Mouse (Mus musculus) heart, postnatal 14 days (tissue): ENCODE measurements around the gene Acsl3. TPM values are rescaled to one million over a fixed set of nuclear protein-coding genes. Genes with fewer than 3 reads are reported as not detected.

ENCODE experiments used
- DNase-seq, 2 experiments: peaks; one replicate each; pipeline ENCODE4 v3.0.0; 2021 to 2022
- intact Hi-C: fragments of 180-260 bp; cut with DNase I; formaldehyde crosslinking; loops from one replicate; pipeline ENCODE4 v1.15.1; 2025
- long read RNA-seq, 2 experiments: library from polyadenylated mRNA; stranded (forward); transcript quantifications; one replicate each; pipeline ENCODE4 v2.0.0; 2021
- total RNA-seq, 2 experiments: library from RNA; stranded (reverse); gene quantifications; 2 replicates each; pipeline ENCODE4 v1.2.3; 2021

Gene Acsl3
- total RNA-seq: 1 to 10 TPM; 6.4 to 7.6 TPM
- long read RNA-seq, experiment 1, partial matches to known transcripts: 0 of 3 reads
- long read RNA-seq, experiment 1, other reads (novel, unspliced or antisense): 1 of 3 reads
- long read RNA-seq, experiment 2, partial matches to known transcripts: 1 of 7 reads
- long read RNA-seq, experiment 2, other reads (novel, unspliced or antisense): 1 of 7 reads

DNA sequence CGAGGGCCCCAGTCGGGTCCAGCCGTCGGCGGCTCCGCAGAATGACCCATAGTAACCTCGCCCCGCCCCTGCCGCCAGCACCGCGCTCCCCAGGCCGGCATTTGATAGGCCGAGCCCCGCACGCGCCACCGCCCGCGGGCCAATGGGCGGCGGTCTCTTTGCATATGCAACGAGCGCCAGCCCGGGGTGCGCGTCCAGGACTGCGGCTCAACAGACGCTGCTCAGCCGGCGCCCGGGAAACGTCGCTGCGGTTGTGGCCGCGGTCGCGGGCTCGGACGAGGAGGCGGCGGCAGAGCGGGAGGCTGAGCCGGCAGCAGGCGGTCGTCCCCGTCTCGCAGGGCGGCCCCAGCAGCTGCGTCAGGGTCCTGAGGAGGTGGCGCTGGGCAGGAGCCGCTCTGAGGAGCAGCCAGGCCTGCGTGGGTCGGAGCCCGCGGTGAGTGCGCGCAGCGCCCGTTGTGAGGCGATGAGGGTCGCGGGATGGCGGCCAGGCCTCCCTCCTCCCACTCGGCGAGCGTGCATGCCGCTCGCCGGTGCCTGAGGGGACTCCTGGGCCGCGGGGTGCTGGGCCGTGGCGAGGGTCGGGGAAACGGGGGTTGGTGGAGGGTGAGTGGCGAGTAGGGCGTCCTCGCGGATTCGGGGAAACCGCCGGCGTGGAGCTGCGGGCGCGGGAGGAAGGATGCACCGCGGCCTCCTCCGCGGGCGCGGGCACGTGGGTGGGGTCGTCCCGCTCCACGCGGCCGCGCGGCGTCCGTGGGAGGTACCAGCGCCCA, at the start of gene Acsl3, which contains the start of gene Utp14b:
TSS of gene Acsl3 (plus strand) at position 155 of the 770 bp plus-strand sequence.
TSS of gene Utp14b (plus strand) at position 368 of the 770 bp plus-strand sequence.
- intact Hi-C loops: loop anchor here (10.0 kb wide), 2 partner anchors 123 to 1107 kb away; no protein-coding TSS in a partner anchor
- DNase-seq: peak; percentile 97 to 98

DNA sequence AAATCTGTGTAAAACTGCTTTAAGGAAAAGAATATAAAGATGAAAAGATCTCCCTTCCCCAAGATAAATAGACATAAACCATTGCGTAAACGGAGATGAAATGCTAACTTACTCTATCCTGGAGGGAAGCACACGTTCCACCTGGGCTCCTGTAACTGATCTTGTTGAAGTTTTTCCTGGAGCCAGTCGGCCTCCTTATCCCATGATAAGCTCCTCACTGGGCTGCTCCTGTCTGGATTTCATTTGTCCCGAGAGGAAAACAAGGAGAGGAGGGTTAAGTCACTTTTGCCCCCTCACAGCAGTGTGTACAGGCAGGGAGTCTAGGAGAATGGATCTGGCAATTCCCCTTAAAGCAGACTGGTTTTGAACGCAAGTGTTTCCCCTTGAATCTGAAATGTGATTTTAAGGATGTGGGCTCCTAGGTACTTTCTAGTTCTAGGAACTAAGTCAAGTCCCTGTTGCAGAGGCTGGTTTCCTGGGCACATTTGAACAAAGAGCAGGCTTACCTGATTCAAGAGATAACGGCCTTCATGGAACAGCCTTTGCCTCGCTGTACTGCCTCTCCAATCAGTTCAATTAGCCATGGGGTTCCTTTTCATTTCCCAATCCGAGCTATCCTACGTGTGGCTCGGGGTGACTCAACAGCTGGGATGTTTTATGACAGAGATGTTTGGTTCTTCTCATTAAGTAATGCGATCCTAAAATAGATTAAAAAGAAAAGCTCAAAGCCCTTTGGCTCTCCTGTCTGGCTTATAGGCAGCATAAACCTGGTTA, 48.3 kb upstream of the Acsl3 start:
- no peak for DNase-seq
- intact Hi-C loops: no loop called here

DNA sequence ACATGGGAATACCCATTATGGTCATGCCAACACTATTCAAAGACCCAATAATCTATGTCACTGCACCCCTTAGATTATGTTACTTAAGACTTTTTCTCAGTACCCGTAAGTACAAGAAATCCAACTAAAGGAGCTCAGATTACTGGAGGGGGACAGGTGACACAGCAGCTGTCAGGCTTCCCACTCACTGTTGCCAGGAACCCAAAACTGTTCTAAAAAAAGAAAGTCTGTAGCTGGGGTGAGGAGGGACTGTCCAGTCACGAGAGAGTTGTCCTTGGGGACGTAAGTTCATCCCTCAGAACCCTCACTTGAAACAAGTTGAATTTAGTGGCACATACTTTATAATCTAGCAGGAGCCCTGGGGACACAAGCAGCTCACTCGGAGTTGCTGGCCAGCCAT, 46.6 kb upstream of the Acsl3 start:
- intact Hi-C loops: no loop called here
- no peak for DNase-seq

DNA sequence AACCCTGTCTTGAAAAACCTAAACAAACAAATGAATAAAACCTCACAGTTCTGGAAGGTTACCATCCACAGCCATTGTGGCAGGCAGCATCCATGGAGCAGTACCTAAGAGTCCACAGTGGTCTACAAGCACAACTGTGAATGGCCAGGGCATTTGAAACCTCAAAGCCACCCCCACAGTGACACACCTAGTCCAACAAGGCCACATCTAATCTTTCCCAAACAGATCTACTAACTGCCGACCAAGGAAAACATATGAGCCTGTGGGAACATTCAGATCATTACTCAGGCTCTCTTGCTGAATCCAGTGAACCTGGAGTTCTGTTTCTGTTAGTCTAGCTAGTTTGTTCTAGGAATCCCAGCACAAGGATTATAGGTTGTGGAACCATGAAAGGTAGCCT, 44.7 kb upstream of the Acsl3 start:
- intact Hi-C loops: no loop called here
- DNase-seq: no peak

DNA sequence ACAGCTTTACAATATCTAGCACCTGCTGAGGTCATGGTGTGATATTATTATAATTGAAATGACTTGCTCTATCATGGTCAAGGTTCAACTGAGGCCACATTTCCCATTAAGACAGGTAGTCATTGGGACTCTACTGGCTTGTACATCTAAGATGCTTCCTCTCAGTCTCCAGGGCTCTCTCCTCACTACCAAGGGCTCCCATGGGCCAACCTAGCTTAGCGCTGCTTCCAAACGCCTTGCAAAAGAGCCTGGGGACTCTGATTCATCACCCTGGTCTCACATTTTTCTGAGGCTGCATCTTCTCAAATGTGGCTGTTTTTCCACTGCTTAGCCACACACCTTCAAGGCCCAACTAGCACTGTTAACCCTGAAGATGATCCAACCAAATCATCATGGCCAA, 33.3 kb upstream of the Acsl3 start:
- intact Hi-C loops: no loop called here
- no peak for DNase-seq

DNA sequence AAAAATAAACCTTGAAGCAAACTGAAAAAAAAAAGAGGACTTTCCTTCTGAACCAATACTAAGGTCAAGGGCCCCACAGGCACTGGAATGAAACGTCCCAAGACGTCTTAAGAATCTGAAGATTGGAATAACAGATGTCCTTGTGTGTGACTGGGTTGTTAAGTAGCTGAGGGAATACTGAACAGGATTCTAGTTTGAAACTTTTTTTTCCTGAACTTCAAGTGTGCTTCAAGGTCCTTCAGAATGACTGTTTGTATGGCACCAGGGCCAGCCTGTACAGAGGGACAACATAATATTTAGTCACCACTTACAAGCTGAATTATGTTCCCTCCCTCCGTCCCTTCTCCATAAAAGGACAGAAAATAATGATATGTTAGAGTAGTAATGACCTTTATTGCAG, 23.1 kb upstream of the Acsl3 start:
- no peak for DNase-seq
- intact Hi-C loops: no loop called here

DNA sequence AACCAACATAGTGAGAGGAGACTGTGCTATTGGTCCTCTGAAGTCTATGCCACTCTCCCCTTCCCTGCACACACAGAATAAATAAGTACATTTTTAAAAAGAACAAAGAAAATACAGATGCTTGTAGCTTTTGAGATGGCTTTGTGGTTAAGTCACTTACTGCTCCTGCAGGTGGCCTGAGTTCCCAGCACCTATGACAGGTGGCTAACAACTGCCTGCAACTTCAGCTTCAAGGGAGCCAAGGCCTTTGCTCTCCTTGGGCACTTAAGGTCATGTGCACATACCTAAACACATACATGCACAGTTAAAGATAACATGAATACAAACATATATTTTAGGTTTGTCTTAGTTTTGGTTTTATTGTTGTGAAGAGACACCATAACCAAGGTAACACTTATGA, 16.8 kb upstream of the Acsl3 start:
- DNase-seq: no peak
- intact Hi-C loops: no loop called here

DNA sequence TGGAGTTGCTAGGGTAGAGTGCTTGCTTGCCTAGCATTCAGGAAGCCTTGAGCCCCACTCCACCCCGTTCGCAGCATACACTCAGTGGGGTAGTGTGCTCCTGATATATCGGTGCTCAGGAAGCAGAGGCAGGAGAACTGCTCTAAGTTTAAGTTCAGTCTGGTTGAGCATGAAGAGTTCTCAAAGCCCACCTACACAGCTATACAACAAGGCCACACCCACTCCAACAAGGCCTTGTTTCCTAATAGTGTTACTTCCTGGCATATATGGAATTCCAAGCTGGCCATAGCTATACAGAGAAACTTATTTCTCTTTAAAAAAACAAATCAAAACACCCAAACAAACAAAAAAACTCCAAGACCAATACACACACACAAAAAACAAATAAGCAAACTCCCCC, 15.8 kb upstream of the Acsl3 start:
- no peak for DNase-seq
- intact Hi-C loops: no loop called here

DNA sequence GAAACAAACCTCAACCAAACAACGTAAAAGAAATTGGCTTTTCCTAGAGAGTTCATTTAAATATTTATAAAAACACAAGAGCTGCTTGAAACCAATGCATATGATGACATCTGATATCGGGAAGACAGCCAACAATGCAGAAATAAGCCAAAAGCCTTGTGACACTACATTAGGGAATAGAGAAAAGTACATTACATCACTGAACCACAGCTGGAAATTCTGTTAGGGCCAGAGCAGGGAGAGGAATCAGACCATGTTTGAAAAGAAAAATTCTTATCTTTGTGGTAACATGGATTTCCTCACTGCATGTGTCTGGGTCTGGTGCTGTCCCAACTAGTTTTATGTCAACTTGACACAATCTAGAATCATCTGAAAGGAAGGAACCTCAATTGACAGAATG, 15.4 kb upstream of the Acsl3 start:
- intact Hi-C loops: no loop called here
- no peak for DNase-seq

DNA sequence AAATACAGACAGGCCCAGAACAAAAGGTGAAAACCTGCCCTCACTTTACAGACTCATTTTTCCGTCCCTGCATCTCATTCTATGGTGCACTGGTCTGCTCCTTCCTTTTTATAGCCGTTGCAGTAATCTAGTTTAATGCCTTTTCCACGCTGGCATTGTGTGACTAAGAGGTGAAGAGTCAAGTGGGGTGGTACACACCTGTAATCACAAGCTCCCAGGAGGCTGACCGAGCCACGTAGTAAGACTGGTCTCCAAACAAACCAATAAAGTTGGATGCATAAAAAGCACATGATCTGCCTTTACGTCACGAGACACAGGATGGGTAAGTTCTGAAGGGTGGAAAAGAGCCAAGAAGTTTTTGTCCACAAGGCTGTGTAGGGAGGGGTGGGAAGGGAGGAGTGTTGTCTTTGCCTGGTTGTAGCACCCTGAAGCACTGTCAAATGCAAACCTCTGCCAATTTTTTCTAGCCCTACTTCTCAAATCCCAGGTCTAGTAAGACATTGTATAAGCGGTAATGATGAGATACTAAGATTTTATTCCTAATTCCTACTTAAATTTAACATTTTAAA, 10.2 kb upstream of the Acsl3 start:
- intact Hi-C loops: no loop called here

DNA sequence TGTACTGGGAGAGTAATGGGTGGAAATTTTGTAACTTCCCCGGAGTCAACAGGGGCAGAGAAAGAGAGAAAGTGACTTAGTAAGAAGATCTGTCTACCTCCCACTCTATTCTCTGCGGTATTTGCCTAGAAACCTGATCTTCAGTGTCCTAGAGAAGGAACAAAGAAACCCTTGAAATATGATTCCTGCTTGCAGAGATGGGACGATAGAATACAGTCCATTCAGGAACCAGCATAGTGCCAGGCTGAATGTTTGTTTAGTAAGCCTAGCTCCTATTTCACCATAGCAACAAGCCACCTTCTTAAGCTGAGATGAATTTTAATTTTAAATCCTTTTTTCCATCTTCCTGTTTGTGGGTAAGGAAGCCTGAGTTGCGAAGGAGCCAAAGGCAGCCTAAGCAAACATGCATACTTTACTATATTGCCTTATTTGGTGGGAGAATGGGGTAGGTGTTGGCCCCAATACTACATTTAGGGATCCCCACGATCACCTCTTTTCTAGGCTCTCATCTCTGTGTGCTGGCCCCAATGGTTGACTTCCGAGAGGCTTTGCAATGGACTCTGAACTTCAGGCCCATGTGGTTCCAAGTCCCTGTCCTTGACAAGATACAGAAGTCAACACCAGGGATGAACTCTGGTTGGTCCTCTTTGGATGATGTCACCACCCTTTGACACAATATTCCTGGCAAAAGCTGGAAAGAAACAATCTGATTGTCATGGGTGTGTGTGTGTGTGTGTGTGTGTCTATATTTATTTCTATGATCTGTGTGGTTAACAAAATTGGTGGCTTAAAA, 8.2 kb upstream of the Acsl3 start:
- DNase-seq: no peak
- intact Hi-C loops: loop anchor here (5.0 to 10.0 kb wide), 3 partner anchors 115 to 1115 kb away; partner anchors contain the start of gene Farsb

More for the DNA sequence above, 10.2 kb upstream of the Acsl3 start:
- no peak for DNase-seq

DNA sequence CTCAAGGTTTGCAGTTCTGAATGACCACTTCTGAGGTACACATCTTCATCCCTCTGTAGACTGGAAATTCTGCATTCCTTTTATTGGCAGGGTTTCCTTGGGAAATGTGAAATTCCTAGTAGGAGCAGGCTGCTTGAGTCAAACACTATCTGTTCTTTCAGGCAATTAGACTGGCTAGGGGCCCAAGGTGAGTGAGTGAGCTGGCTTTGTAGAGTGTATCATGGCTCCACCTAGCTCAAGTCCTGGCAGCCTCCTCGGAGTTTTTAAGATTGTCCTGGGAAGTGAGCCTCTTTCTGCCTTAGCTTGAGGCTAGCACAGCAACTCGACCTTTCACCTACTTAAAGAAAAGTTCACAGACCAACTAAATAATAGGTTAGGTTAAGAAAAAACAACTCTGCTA, 1.2 kb upstream of the Acsl3 start:
- peak; percentile 9 to 38 for DNase-seq

DNA sequence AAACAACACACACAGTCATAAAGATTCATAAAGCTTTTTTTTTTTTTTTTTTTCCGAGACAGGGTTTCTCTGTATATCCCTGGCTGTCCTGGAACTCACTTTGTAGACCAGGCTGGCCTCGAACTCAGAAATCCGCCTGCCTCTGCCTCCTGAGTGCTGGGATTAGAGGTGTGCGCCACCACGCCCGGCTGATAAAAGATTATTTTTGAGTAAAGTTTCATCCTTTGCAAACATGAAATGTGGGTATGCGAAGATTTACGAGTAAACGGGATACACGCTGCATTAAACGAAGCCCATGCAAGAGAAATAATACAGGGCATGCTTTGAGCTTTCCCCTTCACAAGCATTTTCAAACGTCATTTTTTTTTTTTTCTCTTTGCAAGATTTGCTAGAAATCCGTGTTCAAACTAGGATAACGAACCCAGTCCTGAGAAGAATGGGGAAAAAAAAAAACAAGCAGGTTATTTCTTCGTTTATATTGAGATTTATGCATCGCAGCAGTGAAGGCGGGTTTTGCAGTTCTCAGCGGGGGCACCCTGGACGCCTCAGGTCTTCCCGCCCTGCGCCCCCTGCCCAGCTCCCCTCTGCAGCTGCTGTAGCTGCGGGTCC, 500 bp upstream of the Acsl3 start:
- DNase-seq: no peak
- intact Hi-C loops: loop anchor here (10.0 kb wide), 2 partner anchors 122 to 1108 kb away; no protein-coding TSS in a partner anchor

More for the DNA sequence above, 1.2 kb upstream of the Acsl3 start:
- intact Hi-C loops: loop anchor here (10.0 kb wide), 2 partner anchors 122 to 1108 kb away; no protein-coding TSS in a partner anchor

DNA sequence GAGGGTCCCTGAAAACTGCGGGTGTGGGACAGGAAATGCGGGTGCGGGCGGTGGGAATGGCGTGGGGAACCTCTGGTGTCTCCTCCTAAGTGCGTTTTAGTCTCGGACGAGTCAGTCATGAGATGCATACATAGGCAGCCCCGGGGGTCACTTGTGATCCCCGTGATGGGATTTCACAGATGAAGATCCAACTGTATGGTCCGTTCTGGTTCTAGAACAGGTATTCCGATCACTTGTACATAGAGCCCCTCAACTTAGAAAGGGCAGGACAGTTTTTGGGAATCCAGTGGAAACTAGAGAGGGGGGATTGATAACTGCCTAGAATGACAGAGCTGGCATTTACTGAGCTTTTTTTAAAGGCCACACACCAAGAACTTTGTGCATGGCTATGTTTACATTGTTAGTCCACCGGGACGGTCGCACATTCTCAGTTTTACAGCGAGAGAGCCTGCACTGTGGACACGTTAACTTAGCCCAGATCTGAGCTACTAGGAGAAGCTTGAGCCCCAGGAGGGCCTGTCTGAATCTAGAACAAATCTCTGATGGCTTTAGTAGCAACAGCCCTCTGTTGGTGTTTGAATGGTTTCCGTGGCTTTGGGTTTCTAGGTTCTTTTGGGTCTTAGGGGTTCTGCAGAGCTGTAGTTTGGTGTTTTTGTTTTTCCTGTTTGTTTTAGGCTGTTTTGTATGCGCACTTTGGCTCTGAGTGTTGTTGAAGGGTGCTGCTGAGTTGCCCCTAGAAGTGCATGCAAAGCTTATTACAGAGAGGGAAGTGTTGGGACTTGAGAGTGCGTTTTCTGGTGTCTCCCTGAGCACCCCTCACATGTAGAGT, 1.0 kb downstream of the Acsl3 start:
- intact Hi-C loops: loop anchor here (10.0 kb wide), 2 partner anchors 124 to 1106 kb away; no protein-coding TSS in a partner anchor

DNA sequence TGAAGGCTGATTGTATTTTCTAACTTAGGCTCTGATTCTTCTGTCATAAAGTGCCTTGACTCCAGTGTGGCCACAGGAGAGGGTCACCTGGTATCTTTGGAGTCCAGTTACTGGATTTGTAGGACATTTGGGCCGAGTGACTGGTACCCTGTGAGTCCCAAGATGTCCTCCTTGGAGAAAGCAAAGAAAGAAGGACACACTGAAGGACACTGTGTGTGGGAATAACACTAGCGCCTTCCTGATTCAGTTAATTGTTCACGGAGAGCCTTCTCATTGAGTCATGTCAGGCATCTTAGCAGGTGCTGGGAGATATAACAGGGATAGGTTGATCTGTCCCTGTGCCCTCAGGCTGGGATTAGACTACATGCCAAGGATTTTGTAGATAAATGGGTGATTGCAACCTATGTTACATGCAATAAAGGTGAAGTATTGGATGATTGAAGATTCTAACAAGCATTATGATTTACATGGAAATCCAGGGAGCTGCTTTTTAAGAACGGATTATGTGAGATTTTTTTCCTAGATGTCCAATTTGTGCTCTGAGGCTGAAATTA, 1.7 kb downstream of the Acsl3 start:
- intact Hi-C loops: loop anchor here (10.0 kb wide), 2 partner anchors 125 to 1105 kb away; no protein-coding TSS in a partner anchor
- DNase-seq: no peak

More for the DNA sequence above, 1.0 kb downstream of the Acsl3 start:
- DNase-seq: peak in 1 of 2 experiments; percentile 10

DNA sequence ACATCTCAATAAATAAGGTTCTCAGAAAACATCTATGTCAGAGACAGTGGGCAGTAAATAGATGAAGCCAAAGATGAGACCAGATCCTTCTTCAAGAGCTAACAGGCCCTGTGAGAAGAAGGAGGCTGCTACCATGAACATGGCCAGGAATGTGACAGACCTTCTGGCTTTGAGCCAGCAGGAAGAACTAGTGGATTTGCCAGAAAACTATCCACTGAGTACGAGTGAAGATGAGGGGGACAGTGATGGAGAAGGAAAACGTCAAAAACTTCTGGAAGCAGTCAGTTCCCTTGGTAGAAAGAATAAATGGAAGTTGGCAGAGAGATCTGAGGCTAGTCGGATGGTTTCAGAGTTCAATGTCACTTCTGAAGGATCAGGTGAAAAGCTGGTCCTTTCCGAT, 6.7 kb downstream of the Acsl3 start:
- intact Hi-C loops: no loop called here
- peak in 1 of 2 experiments; percentile 9 for DNase-seq

DNA sequence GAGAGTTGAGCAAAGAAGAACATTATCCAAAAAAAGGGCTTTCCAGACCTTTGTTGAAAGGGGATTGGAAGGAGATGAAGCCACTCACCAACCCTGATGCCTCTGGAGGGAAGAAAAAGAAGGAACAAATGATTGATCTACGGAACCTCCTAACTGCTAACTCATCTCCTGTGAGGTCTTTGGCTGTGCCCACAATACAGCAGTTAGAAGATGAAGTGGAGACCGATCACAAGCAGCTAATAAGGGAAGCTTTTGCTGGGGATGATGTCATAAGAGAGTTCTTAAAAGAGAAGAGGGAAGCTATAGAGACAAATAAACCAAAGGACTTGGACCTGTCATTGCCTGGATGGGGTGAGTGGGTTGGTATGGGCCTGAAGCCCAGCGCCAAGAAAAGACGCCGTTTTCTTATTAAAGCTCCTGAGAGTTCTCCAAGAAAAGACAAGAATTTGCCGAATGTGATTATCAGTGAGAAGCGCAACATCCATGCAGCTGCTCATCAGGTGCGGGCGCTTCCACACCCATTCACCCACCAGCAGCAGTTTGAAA, 8.4 kb downstream of the Acsl3 start:
- intact Hi-C loops: no loop called here
- DNase-seq: no peak

DNA sequence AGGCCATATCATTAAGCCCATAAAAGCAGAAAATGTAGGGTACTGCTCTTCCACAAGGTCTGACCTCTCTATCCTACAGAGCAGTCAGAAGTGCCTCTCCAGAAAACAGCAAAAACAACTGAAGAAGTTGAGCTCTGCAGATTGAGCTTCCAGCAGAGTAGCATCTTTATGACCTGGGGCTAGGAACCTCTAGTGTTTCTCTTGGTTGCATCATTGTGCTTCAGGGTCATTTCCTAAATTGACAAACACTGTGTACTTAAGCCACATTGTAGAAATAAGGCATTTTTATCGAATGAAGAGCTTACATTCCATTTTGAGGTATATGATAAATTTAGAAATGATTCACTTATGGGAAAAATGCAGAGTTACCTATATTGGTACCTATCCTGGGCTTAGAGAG, 9.0 kb downstream of the Acsl3 start:
- intact Hi-C loops: no loop called here
- DNase-seq: no peak
